Mouse (Mus musculus): ENCODE results near the gene Ampd2. TPM values are rescaled to one million over a fixed set of nuclear protein-coding genes. Genes with fewer than 3 reads are reported as not detected.

Gene Ampd2
- 82.4 and 101 TPM in 2 replicates for polyA plus RNA-seq (2012; rRNA removed)

DNA sequence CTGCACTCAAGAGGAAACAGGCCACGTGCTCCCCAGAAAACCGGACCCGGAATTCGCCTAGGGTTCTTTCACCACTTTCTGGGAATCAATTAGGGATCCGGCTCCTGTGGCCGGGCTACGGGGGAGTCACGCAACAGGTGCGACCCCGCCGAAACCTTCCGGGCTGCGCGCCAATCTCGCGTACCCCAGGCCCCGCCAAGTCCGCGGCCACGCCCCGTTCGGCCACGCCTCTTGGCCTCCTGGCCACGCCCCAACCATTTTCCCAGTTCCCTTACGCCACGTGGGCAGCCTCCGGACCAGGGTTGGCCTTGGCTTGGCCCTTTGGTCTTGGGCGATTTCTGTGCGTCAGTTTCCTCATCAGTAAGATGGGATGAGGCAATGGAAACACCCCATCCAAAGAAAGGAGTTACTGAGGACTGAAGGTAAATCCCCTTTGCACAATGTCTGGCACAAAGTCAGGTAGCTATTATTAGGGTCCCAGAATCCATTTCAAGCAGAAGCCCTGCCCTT lies at the start of gene Ampd2:
Ampd2 (minus strand) TSS at position 182 of the 510 bp plus-strand sequence.
- under 1% methylated on average over 29 of the region's 29 CpGs for WGBS
- DNase-seq (ENCODE audit: low read depth, low spot score), result peak; percentile 64

DNA sequence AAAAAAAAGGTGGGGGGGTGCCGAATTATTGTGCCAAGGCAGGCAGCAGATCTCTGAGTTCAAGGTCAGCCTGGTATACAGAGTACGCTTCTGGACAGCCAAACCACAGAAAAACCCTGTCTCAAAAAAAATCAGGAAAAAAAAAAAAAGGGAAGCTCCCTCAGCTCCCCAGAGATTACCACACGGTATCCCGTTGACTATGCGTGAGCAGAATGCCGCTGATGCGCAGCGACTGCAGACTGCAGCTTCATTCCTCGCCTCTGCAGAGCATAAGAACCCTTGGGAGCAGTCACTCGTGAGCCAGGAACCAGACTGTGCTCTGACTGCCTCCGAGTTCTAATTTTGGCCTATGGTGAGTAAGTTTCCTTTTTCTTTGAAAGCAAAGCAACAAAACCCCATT lies 48.2 kb upstream of the Ampd2 start:
- 77% methylated on average over 11 of the region's 11 CpGs for WGBS
- DNase-seq (ENCODE audit: low read depth, low spot score), result no peak

DNA sequence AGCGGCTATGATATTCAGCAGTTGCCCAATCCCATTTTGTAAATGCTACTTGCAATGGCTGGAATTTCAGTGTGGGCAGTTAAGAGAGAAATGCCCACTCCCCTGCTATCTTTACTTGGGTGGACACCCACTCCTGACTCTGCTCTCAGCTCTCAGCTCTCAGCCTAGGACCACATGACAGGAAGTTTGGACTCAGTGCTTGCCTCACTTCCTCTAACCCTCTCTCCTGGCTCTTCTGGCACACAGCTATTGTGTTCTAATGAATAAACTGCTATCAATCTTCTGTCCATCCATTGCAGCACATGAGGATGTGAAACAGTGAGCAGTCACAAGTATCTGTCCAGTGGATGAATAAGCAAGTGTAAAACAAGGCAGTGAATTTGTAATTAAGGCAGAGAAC lies 46.0 kb upstream of the Ampd2 start:
- 65% methylated on average over 1 of the region's 1 CpGs for WGBS

DNA sequence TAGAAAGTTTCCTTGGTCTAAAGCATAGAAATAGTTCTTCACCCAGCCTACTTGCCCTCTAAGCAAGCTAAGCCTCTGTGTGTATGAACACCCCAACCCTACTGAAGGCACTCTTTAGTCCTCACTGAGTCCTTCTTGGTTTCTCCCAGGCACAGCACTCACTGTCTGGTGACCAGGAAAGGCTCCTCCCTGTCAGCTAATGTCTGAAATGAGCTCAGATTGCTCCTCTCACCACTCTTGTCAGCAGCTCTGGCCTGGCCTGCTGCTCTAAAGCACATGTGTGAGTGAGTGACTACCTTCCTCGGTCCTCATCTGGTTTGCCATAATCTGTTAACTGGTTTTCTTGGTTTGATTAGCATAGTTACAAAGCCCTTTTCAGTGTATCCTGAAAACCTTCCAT lies 45.4 kb upstream of the Ampd2 start:
- 24% methylated on average over 1 of the region's 1 CpGs for WGBS
- DNase-seq (ENCODE audit: low read depth, low spot score), result no peak

More for the DNA sequence above, 46.0 kb upstream of the Ampd2 start:
- no peak for DNase-seq (ENCODE audit: low read depth, low spot score)

DNA sequence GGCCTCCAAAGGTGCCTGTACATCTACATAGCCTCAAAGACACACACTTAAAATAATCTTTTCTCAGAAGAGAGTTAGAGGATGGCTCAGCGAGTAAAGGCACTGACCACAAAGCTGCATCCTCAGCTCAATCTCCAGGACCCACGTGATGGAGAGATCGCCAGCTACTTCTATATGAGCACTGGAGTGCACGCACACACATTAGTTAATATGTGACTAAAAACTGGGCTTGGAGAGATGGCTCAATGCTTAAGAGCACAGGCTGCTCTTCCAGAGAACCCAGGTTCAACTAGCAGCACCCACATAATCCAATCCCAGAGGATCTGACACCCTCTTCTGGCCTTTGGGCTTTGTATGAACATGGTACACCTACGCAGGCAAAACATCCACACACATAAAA lies 44.8 kb upstream of the Ampd2 start:
- DNase-seq (ENCODE audit: low read depth, low spot score), result no peak
- 41% methylated on average over 5 of the region's 5 CpGs for WGBS

DNA sequence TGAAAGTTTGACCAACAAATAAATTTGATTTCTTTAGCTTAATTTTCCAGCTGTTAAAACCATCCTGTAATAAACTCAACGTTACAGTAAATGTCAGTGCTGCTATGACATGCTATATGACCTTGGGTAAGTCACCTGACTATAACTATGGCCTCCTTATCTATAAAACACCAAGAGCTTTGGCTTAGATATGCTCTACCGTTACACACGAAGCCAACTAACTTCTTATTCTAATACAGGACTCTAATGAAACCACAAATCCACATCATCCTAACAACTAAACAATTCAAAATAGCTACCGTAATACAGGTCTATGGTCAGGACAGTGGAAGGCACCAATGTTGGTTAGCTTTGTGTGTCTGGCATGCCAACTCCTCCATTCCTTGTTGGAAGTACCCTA lies 43.4 kb upstream of the Ampd2 start:
- 58% methylated on average over 4 of the region's 4 CpGs for WGBS
- DNase-seq (ENCODE audit: low read depth, low spot score), result no peak

DNA sequence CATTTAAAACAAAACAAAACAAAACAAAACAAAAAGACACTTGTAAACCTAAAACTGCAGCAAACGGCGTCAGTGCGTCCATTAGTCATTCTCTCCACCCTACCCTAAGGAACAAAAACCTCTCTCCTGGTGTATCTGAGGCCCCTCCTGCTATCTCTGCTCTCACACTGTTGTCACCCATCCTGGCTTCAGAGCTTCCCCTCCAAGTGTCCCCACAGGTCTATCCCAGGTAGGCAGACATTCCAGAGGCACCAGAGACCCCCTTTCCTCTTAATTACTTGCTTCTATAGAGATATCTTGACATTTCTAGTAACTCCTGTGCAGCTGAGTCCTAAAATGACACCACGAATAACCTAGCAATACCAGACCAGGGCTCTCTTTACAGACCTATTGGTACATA lies 42.9 kb upstream of the Ampd2 start:
- DNase-seq (ENCODE audit: low read depth, low spot score), result no peak
- WGBS, result 73% methylated on average over 4 of the region's 4 CpGs

DNA sequence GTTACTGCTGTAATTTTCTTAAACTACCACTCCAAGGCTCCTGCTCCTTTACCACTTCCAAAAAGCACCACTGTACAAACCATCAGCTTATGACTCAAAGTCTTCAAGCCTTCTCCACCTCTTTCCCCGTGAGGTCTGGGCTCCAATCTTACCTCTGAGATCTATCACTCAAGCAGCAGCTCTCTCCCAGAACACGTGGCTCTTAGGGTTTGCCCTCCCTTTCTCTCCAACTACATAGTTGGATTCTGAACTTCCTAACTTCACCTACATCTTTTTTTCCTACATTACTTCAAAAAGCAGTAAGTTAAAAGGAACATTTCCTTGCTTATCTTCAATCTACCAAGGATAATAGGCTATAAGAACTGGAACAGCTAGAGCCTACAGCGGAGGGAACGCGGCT lies 42.1 kb upstream of the Ampd2 start:
- no peak for DNase-seq (ENCODE audit: low read depth, low spot score)
- 77% methylated on average over 5 of the region's 5 CpGs for WGBS

DNA sequence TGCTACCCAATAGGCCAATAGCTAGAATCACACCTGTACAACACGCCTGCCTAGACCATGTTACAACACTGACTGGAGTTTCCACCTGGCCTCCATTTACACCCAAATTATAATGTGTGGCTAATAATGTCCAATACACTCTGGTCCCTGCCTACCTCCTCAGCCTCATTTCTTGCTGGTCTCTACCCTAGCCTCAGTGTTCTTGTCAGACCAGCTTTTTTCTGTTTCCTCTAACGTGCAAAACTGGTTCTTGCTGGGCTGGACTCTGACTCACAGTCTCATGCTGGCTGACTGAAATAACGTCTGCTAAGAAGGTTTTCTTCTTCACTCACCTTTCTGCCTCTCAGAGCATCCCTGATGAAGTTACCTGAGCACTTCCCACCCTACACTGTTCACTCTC lies 39.9 kb upstream of the Ampd2 start:
- DNase-seq (ENCODE audit: low read depth, low spot score), result no peak
- WGBS, result 52% methylated on average over 3 of the region's 3 CpGs

DNA sequence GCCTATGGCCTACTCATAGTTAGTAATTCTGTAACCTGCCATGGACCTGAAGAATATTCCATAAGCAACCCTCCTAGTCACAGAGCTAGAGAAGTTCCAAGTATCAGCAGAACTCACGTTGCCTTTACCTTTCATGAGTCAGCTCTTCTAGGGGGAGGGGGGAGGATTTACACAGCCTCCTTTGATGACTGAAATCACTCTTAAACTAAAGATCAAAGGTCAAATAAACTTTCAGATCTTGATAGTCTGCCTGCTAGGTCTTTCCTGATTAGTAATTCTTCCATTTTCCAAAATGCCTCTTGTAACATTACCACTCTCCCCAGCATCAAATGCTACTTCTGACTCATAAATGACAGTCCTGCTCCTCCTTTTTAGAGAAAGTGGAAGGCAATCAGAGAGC lies 37.7 kb upstream of the Ampd2 start:
- WGBS, result 15% methylated on average over 1 of the region's 1 CpGs
- no peak for DNase-seq (ENCODE audit: low read depth, low spot score)

DNA sequence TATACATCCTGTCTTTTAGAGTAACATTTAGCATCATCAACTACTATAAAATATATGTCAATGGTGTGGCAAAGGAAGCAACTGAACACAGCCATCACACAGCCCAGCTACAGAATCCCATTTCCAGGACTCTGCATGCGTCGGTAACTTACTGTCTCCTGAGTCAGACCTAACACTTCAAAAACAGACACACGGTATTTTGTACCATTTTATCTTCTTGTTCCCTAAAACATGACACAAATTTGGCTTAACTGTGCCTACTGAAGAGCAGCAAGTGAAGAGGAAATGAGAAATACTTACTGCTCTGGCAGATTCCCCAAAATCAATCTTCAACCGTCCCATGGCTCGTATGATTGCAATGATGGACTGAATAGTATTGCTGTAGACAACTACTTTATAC lies 36.8 kb upstream of the Ampd2 start:
- no peak for DNase-seq (ENCODE audit: low read depth, low spot score)
- 42% methylated on average over 5 of the region's 5 CpGs for WGBS

DNA sequence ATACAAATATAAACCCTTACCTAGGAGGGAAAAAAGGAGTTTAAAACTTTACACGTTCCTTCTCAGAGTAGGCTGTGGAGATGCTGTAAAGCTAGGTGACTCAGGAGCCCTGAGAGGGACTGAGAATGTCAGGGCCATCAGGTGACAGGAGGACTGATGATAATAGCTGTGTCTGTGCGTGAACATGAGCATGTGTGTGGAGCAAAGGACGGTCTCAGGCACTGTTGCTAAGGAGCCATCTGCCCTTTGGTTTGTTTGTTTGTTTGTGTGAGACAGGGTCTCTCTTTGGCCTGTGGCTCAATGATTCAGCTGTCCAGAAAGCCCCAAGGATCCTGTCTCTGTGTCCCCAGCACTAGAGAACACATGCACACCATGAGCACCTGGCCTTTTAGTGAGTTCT lies 34.6 kb upstream of the Ampd2 start:
- 79% methylated on average over 3 of the region's 3 CpGs for WGBS
- DNase-seq (ENCODE audit: low read depth, low spot score), result no peak

DNA sequence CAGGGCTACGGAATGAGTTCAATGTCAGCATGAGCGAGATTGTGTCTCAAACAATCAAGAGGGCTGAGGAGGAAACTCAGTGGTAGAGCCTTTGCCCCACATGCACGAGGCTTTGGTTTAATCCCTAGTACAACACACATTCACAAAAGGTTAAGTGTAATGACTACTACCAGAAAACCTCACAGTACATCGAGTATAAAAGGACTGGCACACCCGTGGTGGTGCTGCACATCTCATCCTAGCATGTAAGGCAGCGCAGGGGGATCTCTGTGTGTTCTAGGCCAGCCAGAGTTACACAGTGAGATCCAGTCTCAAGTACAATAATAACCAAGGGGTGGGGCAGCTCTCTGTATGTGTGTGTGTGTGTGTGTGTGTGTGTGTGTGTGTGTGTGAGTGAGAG lies 31.0 kb upstream of the Ampd2 start:
- no peak for DNase-seq (ENCODE audit: low read depth, low spot score)
- WGBS, result 83% methylated on average over 6 of the region's 6 CpGs

DNA sequence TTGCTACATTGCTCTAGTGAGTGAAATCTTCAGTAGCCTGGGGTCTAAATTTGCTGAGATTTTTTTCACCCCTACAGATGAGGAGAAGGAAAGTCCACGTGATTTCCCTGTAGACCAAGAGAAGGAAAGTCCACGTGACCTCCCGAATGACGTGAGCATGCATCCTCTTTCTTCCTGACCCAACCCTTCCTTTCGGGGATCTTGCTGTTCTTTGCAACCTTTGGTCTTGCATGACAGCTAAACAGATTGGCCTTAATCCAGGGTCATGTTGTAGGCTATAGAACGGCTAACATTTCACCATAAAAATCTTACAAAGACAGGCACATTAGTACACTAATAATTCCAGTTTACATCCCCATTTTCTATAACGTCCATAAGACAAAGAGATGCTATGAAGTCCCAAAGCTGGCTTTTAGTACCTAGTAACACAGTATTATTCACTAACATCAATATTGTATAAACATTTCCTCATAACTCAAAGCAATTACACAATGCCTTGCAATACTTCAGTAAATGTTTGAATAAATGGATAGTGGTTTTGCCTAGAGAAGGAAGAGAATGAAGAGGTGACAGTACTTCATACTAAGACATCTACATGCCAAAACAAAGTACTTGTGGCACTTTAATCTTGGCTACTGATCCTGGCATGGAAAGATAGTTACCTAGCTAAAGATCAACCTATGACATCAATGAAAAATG lies 27.3 kb upstream of the Ampd2 start:
- peak; percentile 71 for DNase-seq (ENCODE audit: low read depth, low spot score)
- WGBS, result 28% methylated on average over 7 of the region's 7 CpGs

DNA sequence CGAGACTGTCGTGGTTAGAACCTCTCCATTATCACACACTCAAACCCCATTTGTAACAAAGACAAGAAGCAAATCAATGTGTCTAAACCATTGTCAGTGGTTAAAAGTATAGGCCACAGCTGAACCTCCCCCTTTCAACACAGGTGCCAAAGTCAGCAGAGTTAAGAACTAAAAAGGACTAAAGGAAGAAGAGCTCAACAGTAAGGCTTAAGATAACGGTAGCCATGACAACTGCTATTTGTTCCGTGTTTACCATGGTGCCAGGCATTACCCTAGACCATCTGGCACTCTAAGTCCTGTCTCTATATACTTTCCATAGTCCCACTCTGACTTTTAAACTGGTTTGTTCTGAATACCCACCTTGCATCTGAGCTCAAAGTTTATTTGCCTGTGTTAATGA lies 26.2 kb upstream of the Ampd2 start:
- DNase-seq (ENCODE audit: low read depth, low spot score), result no peak
- 38% methylated on average over 4 of the region's 4 CpGs for WGBS

DNA sequence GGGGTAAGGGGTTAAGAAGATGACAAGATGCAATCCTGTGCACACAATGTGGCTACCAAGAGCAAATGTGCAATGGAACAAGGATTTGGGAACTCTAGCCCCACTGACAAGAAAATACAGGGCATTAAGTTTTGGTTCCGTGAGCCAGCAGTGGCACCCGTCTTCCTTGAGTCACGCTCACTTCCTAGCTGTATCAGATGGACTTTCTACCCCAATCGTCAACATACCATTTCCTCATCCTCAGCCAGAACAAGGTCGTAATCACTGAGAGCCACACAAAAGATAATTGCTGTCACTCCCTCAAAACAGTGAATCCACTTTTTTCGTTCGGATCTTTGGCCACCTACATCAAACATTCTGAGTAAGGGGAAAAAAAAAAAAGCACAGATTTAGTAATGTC lies 25.8 kb upstream of the Ampd2 start:
- DNase-seq (ENCODE audit: low read depth, low spot score), result peak; percentile 59
- 31% methylated on average over 7 of the region's 7 CpGs for WGBS

DNA sequence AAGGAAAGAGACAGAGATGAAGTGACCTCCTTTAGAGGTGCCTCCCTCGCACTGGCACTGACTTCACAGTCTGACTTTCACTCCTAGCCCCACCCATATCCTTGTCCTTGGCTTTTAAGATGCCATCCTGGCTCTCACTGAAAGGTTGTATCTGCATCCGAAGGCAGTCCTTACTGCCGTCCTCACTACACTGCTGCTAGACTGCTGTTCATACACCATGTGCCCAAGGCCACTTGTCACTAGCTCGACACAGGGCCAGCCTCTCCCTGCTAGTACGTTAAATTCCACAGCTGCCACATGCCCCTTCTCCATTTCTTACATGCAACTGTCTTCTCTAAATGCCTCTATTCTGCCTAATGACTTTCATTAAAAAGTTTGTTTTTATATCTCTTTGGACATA lies 24.9 kb upstream of the Ampd2 start:
- 64% methylated on average over 5 of the region's 5 CpGs for WGBS
- DNase-seq (ENCODE audit: low read depth, low spot score), result no peak

DNA sequence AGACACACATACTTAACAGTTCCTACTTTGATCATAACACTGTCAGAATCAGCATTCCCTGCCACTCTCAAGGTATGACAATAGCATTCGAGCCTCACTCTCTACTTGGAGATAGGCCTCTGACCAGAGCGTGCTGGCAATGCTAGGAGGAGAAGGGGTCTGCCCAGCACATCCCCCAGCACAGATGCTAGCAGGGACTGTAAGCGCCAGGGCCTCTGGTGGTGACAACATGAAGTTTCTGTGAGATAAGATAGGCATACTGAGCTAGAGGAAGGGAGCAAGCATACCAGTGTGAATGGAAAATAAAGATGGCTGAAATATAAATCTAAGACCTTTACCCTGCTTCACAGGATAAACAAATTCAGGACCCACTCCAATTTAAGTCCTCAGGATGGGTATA lies 18.8 kb upstream of the Ampd2 start:
- WGBS, result 89% methylated on average over 3 of the region's 3 CpGs
- no peak for DNase-seq (ENCODE audit: low read depth, low spot score)

DNA sequence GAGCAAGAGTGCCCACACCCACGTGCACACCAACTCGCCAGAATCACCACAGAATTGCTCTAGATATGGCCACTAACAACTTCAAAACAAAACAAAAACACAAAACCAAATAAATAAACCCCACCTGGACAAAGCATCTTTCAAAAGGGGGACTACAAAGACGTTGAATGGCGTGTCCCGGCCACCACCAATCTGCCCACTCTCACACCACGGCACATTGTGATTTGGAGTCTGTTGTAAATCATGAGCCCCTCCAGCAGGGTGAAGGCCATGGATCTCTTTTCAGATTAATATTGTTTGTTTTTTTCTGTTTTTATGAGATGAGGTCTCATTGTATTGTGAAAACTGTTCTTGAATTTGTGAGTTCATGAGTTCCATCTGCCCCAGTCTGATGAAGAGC lies 15.6 kb upstream of the Ampd2 start:
- 79% methylated on average over 6 of the region's 6 CpGs for WGBS
- DNase-seq (ENCODE audit: low read depth, low spot score), result no peak

DNA sequence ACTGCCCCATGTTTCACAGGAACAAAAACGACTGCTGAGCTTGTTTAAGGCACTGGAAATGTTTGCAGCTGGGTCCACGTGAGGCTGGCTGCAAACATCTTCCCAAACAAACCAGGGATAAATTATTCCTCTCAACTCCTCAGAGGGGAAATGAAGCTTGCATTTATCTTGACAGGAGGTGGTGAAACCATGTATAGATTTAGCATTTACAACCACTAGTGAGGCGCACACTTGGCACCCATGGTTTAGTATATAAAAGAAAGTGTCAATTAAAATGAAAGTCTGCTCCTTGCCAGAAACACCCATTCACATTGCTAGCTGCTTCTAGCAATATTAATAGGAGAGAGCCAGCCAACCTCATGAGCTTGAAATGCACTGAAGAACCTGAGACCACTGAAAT lies 15.1 kb upstream of the Ampd2 start:
- no peak for DNase-seq (ENCODE audit: low read depth, low spot score)
- WGBS, result 42% methylated on average over 3 of the region's 3 CpGs

DNA sequence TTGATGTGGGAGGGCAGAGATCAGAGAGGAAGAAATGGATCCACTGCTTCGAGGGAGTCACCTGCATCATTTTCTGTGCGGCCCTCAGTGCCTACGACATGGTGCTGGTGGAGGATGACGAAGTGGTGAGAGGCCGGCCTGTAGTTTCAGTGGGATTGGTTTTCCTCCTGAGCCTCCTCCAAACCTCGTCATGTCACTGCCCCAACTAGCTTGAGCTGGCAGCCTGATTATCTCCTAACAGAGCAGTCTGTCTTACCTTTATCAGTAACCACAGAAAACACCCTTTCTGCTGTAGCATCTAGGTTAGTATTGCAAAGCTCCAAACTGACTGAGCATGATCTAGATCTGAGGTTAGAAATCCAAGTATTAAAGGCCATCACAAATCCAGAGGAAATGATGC lies 11.9 kb upstream of the Ampd2 start:
- WGBS, result 84% methylated on average over 6 of the region's 6 CpGs

DNA sequence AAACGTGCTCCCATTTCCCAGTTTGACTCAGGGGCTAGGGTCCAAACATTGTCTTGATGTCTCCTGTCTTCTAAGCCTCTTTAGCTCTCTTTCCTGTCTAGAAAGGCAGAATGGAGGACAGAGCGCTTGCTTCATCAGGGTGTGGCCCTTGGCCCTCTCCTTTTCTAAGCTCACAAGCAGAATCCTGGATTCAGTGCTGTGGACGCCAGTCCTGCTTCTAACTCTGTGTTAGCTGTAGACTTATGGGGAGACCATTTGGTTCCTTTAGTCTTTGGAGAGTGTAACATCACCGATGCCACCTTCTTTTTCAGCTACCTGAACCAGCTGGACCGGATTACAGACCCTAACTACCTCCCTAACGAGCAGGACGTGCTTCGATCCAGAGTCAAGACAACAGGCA lies 11.2 kb upstream of the Ampd2 start:
- DNase-seq (ENCODE audit: low read depth, low spot score), result no peak
- 86% methylated on average over 8 of the region's 8 CpGs for WGBS

More for the DNA sequence above, 11.9 kb upstream of the Ampd2 start:
- no peak for DNase-seq (ENCODE audit: low read depth, low spot score)
